Mouse (Mus musculus) 3T3-L1 (cell line): Measurements from ENCODE around the gene Acacb.

Experiments used
- DNase-seq: peaks from one replicate; pipeline ENCODE4 v3.0.0-alpha.2; 2015; ENCODE audit warnings: low read depth, low spot score

Gene Acacb

GRCm38 (mm10) chr5:114299883-114300610 lies 153.7 kb downstream of the Acacb start:
- no peak for DNase-seq
